Mouse (Mus musculus): ENCODE measurements around the gene Pmpcb. TPM values are rescaled to one million over a fixed set of nuclear protein-coding genes. Genes with fewer than 3 reads are reported as not detected.
"Not testable (repeated sequence)": the region's sequence is repeated elsewhere in the genome, so short reads cannot be mapped to it uniquely, and the experiment has no call there.

Gene Pmpcb
- polyA plus RNA-seq, 1 experiment from 2014 or later, result 101 TPM

GRCm38 (mm10) chr5:21702009-21702364 lies 35.0 kb upstream of the Pmpcb start:
- Histone ChIP-seq H3K9me3 (ENCODE audit: control insufficient read depth, low read length) (no peaks in the 10 kb centered on the region), H3K4me3 (ENCODE audit: low read depth, low read length) (peak overlapping the region; percentile 48), H3K27ac (ENCODE audit: low read depth, low read length) (peak overlapping the region; percentile 94), H3K36me3 (ENCODE audit: control insufficient read depth, insufficient read depth, low read length) (no peaks in the 10 kb centered on the region), H3K9ac (ENCODE audit: low read depth, low read length) (peak overlapping the region; percentile 86), H3K27me3 (ENCODE audit: control insufficient read depth, insufficient read depth, low read length) (no peaks in the 10 kb centered on the region), H3K4me2 (replicated peaks; ENCODE audit: low read depth, low read length) (peak overlapping the region; percentile 52), H3K4me1 (replicated peaks; ENCODE audit: control insufficient read depth, insufficient read depth, low read length) (no peaks in the 10 kb centered on the region)
- ATAC-seq (ENCODE audit: low FRiP score), result no peak
- no peak for DNase-seq (ENCODE audit: low spot score)
- 60% methylated on average over 2 of the region's 2 CpGs for WGBS

GRCm38 (mm10) chr5:21702873-21703475 lies 34.0 kb upstream of the Pmpcb start:
- WGBS, result 85% methylated on average over 6 of the region's 6 CpGs
- Histone ChIP-seq H3K9me3 (ENCODE audit: control insufficient read depth, low read length) (no peaks in the 10 kb centered on the region), H3K36me3 (ENCODE audit: control insufficient read depth, insufficient read depth, low read length) (no peaks in the 10 kb centered on the region), H3K9ac (ENCODE audit: low read depth, low read length) (no peak overlapping the region), H3K4me3 (ENCODE audit: low read depth, low read length) (no peak overlapping the region), H3K4me1 (replicated peaks; ENCODE audit: control insufficient read depth, insufficient read depth, low read length) (no peaks in the 10 kb centered on the region), H3K4me2 (replicated peaks; ENCODE audit: low read depth, low read length) (no peak overlapping the region), H3K27ac (ENCODE audit: low read depth, low read length) (no peak overlapping the region), H3K27me3 (ENCODE audit: control insufficient read depth, insufficient read depth, low read length) (no peaks in the 10 kb centered on the region)
- ATAC-seq (ENCODE audit: low FRiP score), result no peak
- DNase-seq (ENCODE audit: low spot score), result no peak

- Histone ChIP-seq H3K36me3 (ENCODE audit: control insufficient read depth, insufficient read depth, low read length) (no peaks in the 10 kb centered on the region), H3K4me1 (replicated peaks; ENCODE audit: control insufficient read depth, insufficient read depth, low read length) (no peaks in the 10 kb centered on the region), H3K9ac (ENCODE audit: low read depth, low read length) (no peak overlapping the region), H3K9me3 (ENCODE audit: control insufficient read depth, low read length) (no peaks in the 10 kb centered on the region), H3K4me3 (ENCODE audit: low read depth, low read length) (no peak overlapping the region), H3K4me2 (replicated peaks; ENCODE audit: low read depth, low read length) (no peak overlapping the region), H3K27me3 (ENCODE audit: control insufficient read depth, insufficient read depth, low read length) (no peaks in the 10 kb centered on the region), H3K27ac (ENCODE audit: low read depth, low read length) (no peak overlapping the region)
- no peak for DNase-seq (ENCODE audit: low spot score)
- no peak for ATAC-seq (ENCODE audit: low FRiP score)
- 88% methylated on average over 3 of the region's 3 CpGs for WGBS
Measured at GRCm38 (mm10) chr5:21703708-21704107, 33.2 kb upstream of the Pmpcb start.

GRCm38 (mm10) chr5:21706546-21706945 lies 30.4 kb upstream of the Pmpcb start:
- Histone ChIP-seq H3K9ac (ENCODE audit: low read depth, low read length) (no peak overlapping the region), H3K4me3 (ENCODE audit: low read depth, low read length) (no peak overlapping the region), H3K36me3 (ENCODE audit: control insufficient read depth, insufficient read depth, low read length) (no peaks in the 10 kb centered on the region), H3K4me1 (replicated peaks; ENCODE audit: control insufficient read depth, insufficient read depth, low read length) (no peaks in the 10 kb centered on the region), H3K27me3 (ENCODE audit: control insufficient read depth, insufficient read depth, low read length) (no peaks in the 10 kb centered on the region), H3K27ac (ENCODE audit: low read depth, low read length) (no peak overlapping the region), H3K9me3 (ENCODE audit: control insufficient read depth, low read length) (no peaks in the 10 kb centered on the region), H3K4me2 (replicated peaks; ENCODE audit: low read depth, low read length) (no peak overlapping the region)
- ATAC-seq (ENCODE audit: low FRiP score) (no peak), DNase-seq (ENCODE audit: low spot score) (no peak)
- 96% methylated on average over 4 of the region's 4 CpGs for WGBS

DNA sequence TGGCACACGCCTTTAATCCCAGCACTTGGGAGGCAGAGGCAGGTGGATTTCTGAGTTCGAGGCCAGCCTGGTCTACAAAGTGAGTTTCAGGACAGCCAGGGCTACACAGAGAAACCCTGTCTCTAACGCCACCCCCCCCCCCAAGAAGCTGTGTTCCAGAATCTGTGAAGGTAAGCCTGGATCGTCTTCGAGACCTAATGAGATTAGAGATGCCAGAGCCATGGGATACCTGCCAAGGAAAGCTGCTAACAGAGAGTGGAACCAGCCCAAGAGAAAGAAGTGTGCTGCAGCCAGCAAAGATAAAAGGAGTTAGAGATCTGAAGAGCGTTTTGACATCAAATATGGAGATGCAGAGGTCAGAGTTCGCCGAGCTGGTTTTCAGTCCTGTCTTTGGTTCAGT lies 28.9 kb upstream of the Pmpcb start:
- ATAC-seq (ENCODE audit: low FRiP score), result not testable (repeated sequence)

GRCm38 (mm10) chr5:21712127-21712715 lies 24.7 kb upstream of the Pmpcb start:
- H3K9me3 ChIP-seq (ENCODE audit: control insufficient read depth, low read length), result no peaks in the 10 kb centered on the region
- ATAC-seq (ENCODE audit: low FRiP score) (no peak), DNase-seq (ENCODE audit: low spot score) (no peak)
- no peak overlapping the region for H3K27ac ChIP-seq (ENCODE audit: low read depth, low read length)
- no peak overlapping the region for H3K9ac ChIP-seq (ENCODE audit: low read depth, low read length)
- H3K4me1 ChIP-seq (replicated peaks; ENCODE audit: control insufficient read depth, insufficient read depth, low read length), result no peaks in the 10 kb centered on the region
- H3K36me3 ChIP-seq (ENCODE audit: control insufficient read depth, insufficient read depth, low read length), result no peaks in the 10 kb centered on the region
- H3K27me3 ChIP-seq (ENCODE audit: control insufficient read depth, insufficient read depth, low read length), result no peaks in the 10 kb centered on the region
- H3K4me2 ChIP-seq (replicated peaks; ENCODE audit: low read depth, low read length), result no peak overlapping the region
- WGBS, result 77% methylated on average over 13 of the region's 13 CpGs
- H3K4me3 ChIP-seq (ENCODE audit: low read depth, low read length), result no peak overlapping the region

More for the DNA sequence above, 28.9 kb upstream of the Pmpcb start:
- not testable (repeated sequence) for H3K4me1 ChIP-seq (replicated peaks; ENCODE audit: control insufficient read depth, insufficient read depth, low read length); H3K4me2 ChIP-seq (replicated peaks; ENCODE audit: low read depth, low read length); H3K9ac ChIP-seq (ENCODE audit: low read depth, low read length); H3K4me3 ChIP-seq (ENCODE audit: low read depth, low read length); H3K27ac ChIP-seq (ENCODE audit: low read depth, low read length); H3K27me3 ChIP-seq (ENCODE audit: control insufficient read depth, insufficient read depth, low read length); DNase-seq (ENCODE audit: low spot score); H3K9me3 ChIP-seq (ENCODE audit: control insufficient read depth, low read length); H3K36me3 ChIP-seq (ENCODE audit: control insufficient read depth, insufficient read depth, low read length)
- WGBS, result 91% methylated on average over 8 of the region's 8 CpGs

DNA sequence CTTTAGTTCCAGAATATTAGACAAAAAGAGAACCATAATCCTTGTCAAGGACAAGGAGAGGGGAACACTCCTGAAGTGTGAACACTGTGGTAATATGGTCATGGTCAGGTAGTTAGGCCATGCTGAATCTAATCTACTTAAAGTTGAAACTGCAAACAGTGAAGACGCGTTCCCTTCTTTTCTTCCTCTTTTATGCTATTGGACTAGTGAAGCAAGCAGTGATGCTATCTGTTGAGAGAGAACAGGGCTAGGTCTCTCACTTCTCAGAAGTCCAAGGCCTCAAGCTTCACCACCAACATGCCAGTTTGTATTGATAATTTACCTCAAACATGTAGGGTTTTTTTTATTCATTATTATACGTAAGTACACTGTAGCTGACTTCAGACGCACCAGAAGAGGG lies 22.5 kb upstream of the Pmpcb start:
- 90% methylated on average over 4 of the region's 4 CpGs for WGBS
- no peak overlapping the region for H3K9ac ChIP-seq (ENCODE audit: low read depth, low read length)
- H3K4me1 ChIP-seq (replicated peaks; ENCODE audit: control insufficient read depth, insufficient read depth, low read length), result no peaks in the 10 kb centered on the region
- no peak for ATAC-seq (ENCODE audit: low FRiP score)
- DNase-seq (ENCODE audit: low spot score), result no peak
- no peaks in the 10 kb centered on the region for H3K9me3 ChIP-seq (ENCODE audit: control insufficient read depth, low read length)
- no peak overlapping the region for H3K4me3 ChIP-seq (ENCODE audit: low read depth, low read length)
- H3K4me2 ChIP-seq (replicated peaks; ENCODE audit: low read depth, low read length), result no peak overlapping the region
- H3K36me3 ChIP-seq (ENCODE audit: control insufficient read depth, insufficient read depth, low read length), result no peaks in the 10 kb centered on the region
- no peak overlapping the region for H3K27ac ChIP-seq (ENCODE audit: low read depth, low read length)
- H3K27me3 ChIP-seq (ENCODE audit: control insufficient read depth, insufficient read depth, low read length), result no peaks in the 10 kb centered on the region

- no peak overlapping the region for H3K4me2 ChIP-seq (replicated peaks; ENCODE audit: low read depth, low read length)
- H3K9ac ChIP-seq (ENCODE audit: low read depth, low read length), result no peak overlapping the region
- H3K9me3 ChIP-seq (ENCODE audit: control insufficient read depth, low read length), result no peaks in the 10 kb centered on the region
- DNase-seq (ENCODE audit: low spot score), result no peak
- no peak overlapping the region for H3K27ac ChIP-seq (ENCODE audit: low read depth, low read length)
- H3K4me1 ChIP-seq (replicated peaks; ENCODE audit: control insufficient read depth, insufficient read depth, low read length), result no peaks in the 10 kb centered on the region
- no peak overlapping the region for H3K4me3 ChIP-seq (ENCODE audit: low read depth, low read length)
- 87% methylated on average over 10 of the region's 10 CpGs for WGBS
- H3K36me3 ChIP-seq (ENCODE audit: control insufficient read depth, insufficient read depth, low read length), result no peaks in the 10 kb centered on the region
- ATAC-seq (ENCODE audit: low FRiP score), result no peak
- no peaks in the 10 kb centered on the region for H3K27me3 ChIP-seq (ENCODE audit: control insufficient read depth, insufficient read depth, low read length)
Measured at GRCm38 (mm10) chr5:21717165-21717715, 19.7 kb upstream of the Pmpcb start.

DNA sequence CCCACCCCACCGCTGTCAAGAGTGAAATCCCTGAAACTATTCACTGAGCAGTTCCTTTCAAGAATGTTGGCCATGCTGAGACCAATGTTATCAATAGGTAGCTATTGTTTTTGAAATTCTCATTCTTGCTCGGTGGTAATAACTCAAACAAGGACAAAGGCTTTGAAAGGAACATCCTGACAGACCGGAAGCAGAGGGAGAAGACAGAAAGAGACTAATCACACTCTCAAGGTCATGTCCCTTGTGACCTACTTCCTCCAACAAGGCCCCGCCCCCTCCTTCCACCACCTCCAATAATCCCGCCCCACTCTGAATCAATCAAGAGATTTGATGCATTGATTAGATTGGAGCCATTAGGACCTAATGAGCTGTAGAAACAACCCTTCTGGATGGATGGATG lies 18.4 kb upstream of the Pmpcb start:
- DNase-seq (ENCODE audit: low spot score), result no peak

More for the DNA sequence above, 18.4 kb upstream of the Pmpcb start:
- no peaks in the 10 kb centered on the region for H3K4me1 ChIP-seq (replicated peaks; ENCODE audit: control insufficient read depth, insufficient read depth, low read length)
- WGBS, result 79% methylated on average over 5 of the region's 5 CpGs
- H3K4me3 ChIP-seq (ENCODE audit: low read depth, low read length), result no peak overlapping the region
- no peaks in the 10 kb centered on the region for H3K27me3 ChIP-seq (ENCODE audit: control insufficient read depth, insufficient read depth, low read length)
- H3K9ac ChIP-seq (ENCODE audit: low read depth, low read length), result no peak overlapping the region
- H3K27ac ChIP-seq (ENCODE audit: low read depth, low read length), result no peak overlapping the region
- no peak for ATAC-seq (ENCODE audit: low FRiP score)
- no peaks in the 10 kb centered on the region for H3K36me3 ChIP-seq (ENCODE audit: control insufficient read depth, insufficient read depth, low read length)
- H3K9me3 ChIP-seq (ENCODE audit: control insufficient read depth, low read length), result no peaks in the 10 kb centered on the region
- H3K4me2 ChIP-seq (replicated peaks; ENCODE audit: low read depth, low read length), result no peak overlapping the region

All from hindbrain, embryonic 11.5 days (tissue).